Comparison of ENCODE assay signal across 10 mouse cellular contexts in the genomic region with DNA sequence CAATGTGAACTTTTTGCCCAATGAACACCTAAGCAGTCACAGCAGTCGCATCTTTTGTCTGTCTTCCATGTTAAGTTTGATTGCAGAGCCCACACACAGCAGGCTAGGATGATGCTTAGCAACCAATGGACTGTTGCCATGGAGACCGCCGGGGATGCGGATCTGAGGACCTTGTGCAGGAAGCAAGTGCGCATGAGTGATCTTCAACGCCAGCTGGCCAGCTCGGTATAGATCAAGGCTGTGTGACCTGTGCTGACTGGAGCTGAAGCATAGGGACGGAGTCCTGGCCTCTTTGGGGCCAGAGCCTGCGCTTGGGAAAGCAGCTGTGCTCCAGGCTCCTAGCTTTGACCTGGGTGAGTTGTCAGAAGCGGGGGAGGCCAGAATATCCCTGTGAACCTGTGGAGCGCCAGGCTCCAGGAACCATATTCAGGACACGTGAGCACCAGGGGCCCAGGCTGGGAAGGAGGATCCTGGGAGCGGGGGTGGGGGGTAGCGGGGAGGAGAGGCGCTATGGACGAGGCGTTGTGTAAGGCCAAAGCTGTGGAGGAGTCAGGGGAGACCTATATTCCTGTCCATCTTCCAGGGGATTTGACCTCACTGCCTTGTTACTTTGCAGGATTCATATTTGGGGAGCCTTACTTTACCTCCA. TPM values are rescaled to one million over a fixed set of nuclear protein-coding genes. Genes with fewer than 3 reads are reported as not detected.
A peak's percentile ranks its signal among the peaks of the same experiment; 100 is the strongest.
DNase-seq lines count a peak whose midpoint lies in the region; ATAC-seq and TF ChIP-seq lines count a peak whose summit lies in the region.
"Had no signal": no experiment of that assay in that cellular context is flagged by ENCODE, and none has a peak within 500 bp of the region (broad histone marks: within the 10 kb centered on the region; RNA-seq: fewer than 3 reads in every experiment).

Gene Pnmal1 (plus strand): TSS at position 141 of the 649 bp plus-strand sequence.

- H3K9ac ChIP-seq in heart, embryonic 14.5 days (ENCODE audit: low read length) = no peak within 1 kb of the TSS
- peak within 1 kb of the TSS; percentile 52 for H3K9ac ChIP-seq in forebrain, embryonic 12.5 days
- peak within 1 kb of the TSS; percentile 48; the same call in 1 of the 2 replicates for H3K9ac ChIP-seq in midbrain, embryonic 12.5 days (replicated peaks)

- H3K4me3 ChIP-seq in heart, embryonic 14.5 days (ENCODE audit: control insufficient read depth in 1 of 2, insufficient read depth in 1 of 2, low read depth in 1 of 2, low read length in 2 of 2) = no peak within 1 kb of the TSS
- peak within 1 kb of the TSS; percentile 35 for H3K4me3 ChIP-seq in forebrain, embryonic 12.5 days (replicated peaks)
- H3K4me3 ChIP-seq in layer of hippocampus, adult 2 months = peak within 1 kb of the TSS; percentile 71
- peak within 1 kb of the TSS; percentile 39 for H3K4me3 ChIP-seq in midbrain, embryonic 12.5 days
- H3K4me3 ChIP-seq: erythroblast, embryonic 14.5 days had no signal

- H3K4me2 ChIP-seq in heart, embryonic 14.5 days (ENCODE audit: low read length) = 0 out of 2 replicates have a peak within 1 kb of the TSS, but pooled peaks have one; percentile 11
- H3K4me2 ChIP-seq in forebrain, embryonic 12.5 days = peak within 1 kb of the TSS; percentile 60
- H3K4me2 ChIP-seq in midbrain, embryonic 12.5 days (replicated peaks) = peak within 1 kb of the TSS; percentile 62

- 34% methylated on average over 17 of the region's 17 CpGs for WGBS in heart, embryonic 14.5 days
- WGBS in forebrain, embryonic 12.5 days = 7% methylated on average over 17 of the region's 17 CpGs
- WGBS in midbrain, embryonic 12.5 days = 4% methylated on average over 17 of the region's 17 CpGs

- intact Hi-C loops in heart, postnatal 36 days (cut with DNase I) = no loop called here

- no peaks in the 10 kb centered on the region for H3K9me3 ChIP-seq in heart, embryonic 14.5 days (ENCODE audit: control insufficient read depth, low read length)
- no peaks in the 10 kb centered on the region for H3K9me3 ChIP-seq in forebrain, embryonic 12.5 days
- H3K9me3 ChIP-seq in midbrain, embryonic 12.5 days = no peaks in the 10 kb centered on the region

- H3K27me3 ChIP-seq in heart, embryonic 14.5 days (ENCODE audit: control insufficient read depth, insufficient read depth, low read length) = no peaks in the 10 kb centered on the region
- no peaks in the 10 kb centered on the region for H3K27me3 ChIP-seq in forebrain, embryonic 12.5 days
- no peaks in the 10 kb centered on the region for H3K27me3 ChIP-seq in midbrain, embryonic 12.5 days

- no peak for DNase-seq in heart, postnatal 36 days
- DNase-seq in brain, embryonic 18.5 days (ENCODE audit: low read depth, low spot score) = peak; percentile 89
- peak; percentile 93 to 95 for DNase-seq in layer of hippocampus, adult 2 months (ENCODE audit: low spot score in 2 of 2)
- peak; percentile 97 for DNase-seq in telencephalon, adult 2 months (ENCODE audit: low read depth, low spot score)
- no peak for DNase-seq in urinary bladder, postnatal 36 days (ENCODE audit: low spot score in 2 of 2)

- H3K36me3 ChIP-seq in heart, embryonic 14.5 days (ENCODE audit: control insufficient read depth, insufficient read depth, low read length) = no peaks in the 10 kb centered on the region
- H3K36me3 ChIP-seq in forebrain, embryonic 12.5 days (replicated peaks) = peaks cover 6% of the 10 kb centered on the region; the same call in 1 of the 2 replicates
- 0 out of 2 replicates have a peak, but pooled peaks cover 19% of the 10 kb centered on the region for H3K36me3 ChIP-seq in midbrain, embryonic 12.5 days

- no peak within 1 kb of the TSS for H3K27ac ChIP-seq in heart, embryonic 14.5 days (replicated peaks in 1 of 2; ENCODE audit: control insufficient read depth in 1 of 2, insufficient read depth in 1 of 2, low read depth in 2 of 2, low read length in 2 of 2)
- peak within 1 kb of the TSS; percentile 92 for H3K27ac ChIP-seq in forebrain, embryonic 12.5 days
- H3K27ac ChIP-seq in layer of hippocampus, adult 2 months = peak within 1 kb of the TSS; percentile 99
- H3K27ac ChIP-seq in midbrain, embryonic 12.5 days (replicated peaks) = peak within 1 kb of the TSS; percentile 94

- H3K4me1 ChIP-seq in heart, embryonic 14.5 days (ENCODE audit: control insufficient read depth in 2 of 2, insufficient read depth in 2 of 2, low read length in 2 of 2) = no peaks in the 10 kb centered on the region
- peaks cover 48% of the 10 kb centered on the region for H3K4me1 ChIP-seq in forebrain, embryonic 12.5 days
- peaks cover 45% of the 10 kb centered on the region for H3K4me1 ChIP-seq in midbrain, embryonic 12.5 days

- TF ChIP-seq CTCF in layer of hippocampus, adult 2 months (conservative IDR thresholded peaks at IDR 0.05) = no peak

- ATAC-seq in heart, embryonic 14.5 days (ENCODE audit: insufficient number of reproducible peaks, insufficient read depth, low FRiP score, low read depth) = no peak
- ATAC-seq in forebrain, embryonic 12.5 days (ENCODE audit: low FRiP score) = peak; percentile 94
- peak; percentile 95 for ATAC-seq in midbrain, embryonic 12.5 days (ENCODE audit: low FRiP score, low read depth)

RNA-seq across cellular contexts. Expression of gene Pnmal1, which starts in this region (rescaled TPM):
- 0.04 and 0.45 TPM in 2 replicates for polyA plus RNA-seq in heart, embryonic 14.5 days (2014; fragmentation: Nextera tagmentation; extraction: Ambion mirVana)
- not detected for total RNA-seq in heart, postnatal 36 days (2021)
- 32.3 and 37.0 TPM in 2 replicates for polyA plus RNA-seq in forebrain, embryonic 12.5 days (2016; fragmentation: Nextera tagmentation; extraction: Ambion mirVana)
- total RNA-seq in layer of hippocampus, adult 2 months (2021) = 100 to 1,000 TPM; 103 to 121 TPM
- 28.8 and 34.8 TPM in 2 replicates for polyA plus RNA-seq in midbrain, embryonic 12.5 days (2016; fragmentation: Nextera tagmentation; extraction: Ambion mirVana)
- polyA plus RNA-seq: C2C12; erythroblast, embryonic 14.5 days had no signal

Comparison
In these comparisons a context has a peak if more than half of its experiments do, and no peak if none do; other contexts are left out.
1. RNA of gene Pnmal1 (total RNA-seq): 103 to 121 TPM in layer of hippocampus, adult 2 months; not detected in heart, postnatal 36 days; every median in the first group is over 100 times any median in the second.
2. RNA of gene Pnmal1 (polyA plus RNA-seq): 32.3 to 37.0 TPM in forebrain, embryonic 12.5 days and 28.8 to 34.8 TPM in midbrain, embryonic 12.5 days; 0.04 to 0.45 TPM in heart, embryonic 14.5 days; every median in the first group is over 10 times any median in the second.
3. H3K27ac ChIP-seq: peak in forebrain, embryonic 12.5 days (single experiment), layer of hippocampus, adult 2 months (single experiment) and midbrain, embryonic 12.5 days (single experiment); none in heart, embryonic 14.5 days (0 of 2).
4. H3K4me2 ChIP-seq: peak in every context shown above with its lines; median percentile 62 in midbrain, embryonic 12.5 days; 60 in forebrain, embryonic 12.5 days; 11 in heart, embryonic 14.5 days.
5. H3K4me3 ChIP-seq: peak in forebrain, embryonic 12.5 days (single experiment), layer of hippocampus, adult 2 months (single experiment) and midbrain, embryonic 12.5 days (single experiment); none in heart, embryonic 14.5 days (0 of 2).
6. DNase-seq: peak in brain, embryonic 18.5 days (single experiment), layer of hippocampus, adult 2 months (2 of 2) and telencephalon, adult 2 months (single experiment); none in heart, postnatal 36 days (0 of 2) and urinary bladder, postnatal 36 days (0 of 2).